Mouse (Mus musculus) lung, postnatal 0 days (tissue): Measurements from ENCODE around the gene Hist2h3c1. TPM values are rescaled to one million over a fixed set of nuclear protein-coding genes. Genes with fewer than 3 reads are reported as not detected.
A peak's percentile ranks its signal among the peaks of the same experiment; 100 is the strongest.

Experiments
- ATAC-seq: fragments of 200-750 bp; cut with Nextera tagmentation; 2 replicates; pipeline ENCODE4 v1.8.0; 2017; ENCODE audit warnings: moderate library complexity
- DNase-seq: peaks from one replicate; pipeline ENCODE4 v3.0.0-alpha.2; 2016; ENCODE audit warnings: low spot score
- H3K27ac ChIP-seq: fragments of 300-500 bp; sonication (generic); 2 replicates; pipeline ENCODE4 v1.5.1; 2014; ENCODE audit warnings: antibody characterized with exemption, mild to moderate bottlenecking, low read length, mixed read lengths
- H3K27me3 ChIP-seq: fragments of 300-500 bp; sonication (generic); replicated peaks from 2 replicates; pipeline ENCODE4 v1.6.1; 2014; ENCODE audit warnings: low read length, mixed read lengths; ENCODE audit not compliant: insufficient read depth
- H3K36me3 ChIP-seq: fragments of 300-500 bp; sonication (generic); 2 replicates; pipeline ENCODE4 v1.6.1; 2014; ENCODE audit warnings: low read length, mixed read lengths; ENCODE audit not compliant: insufficient read depth
- H3K4me1 ChIP-seq: fragments of 300-500 bp; sonication (generic); 2 replicates; pipeline ENCODE4 v1.6.1; 2014; ENCODE audit warnings: antibody characterized with exemption, low read depth, low read length, mixed read lengths; ENCODE audit not compliant: insufficient read depth
- H3K4me2 ChIP-seq: fragments of 300-500 bp; sonication (generic); replicated peaks from 2 replicates; pipeline ENCODE4 v1.6.1; 2014; ENCODE audit warnings: low read depth, mild to moderate bottlenecking, low read length, moderate library complexity, mixed read lengths
- H3K4me3 ChIP-seq: fragments of 300-500 bp; sonication (generic); 2 replicates; pipeline ENCODE4 v1.5.1; 2014; ENCODE audit warnings: low read depth, low read length
- H3K9ac ChIP-seq: fragments of 300-500 bp; sonication (generic); replicated peaks from 2 replicates; pipeline ENCODE4 v1.6.1; 2014; ENCODE audit warnings: low read depth, mild to moderate bottlenecking
- H3K9me3 ChIP-seq: fragments of 300-500 bp; sonication (generic); 2 replicates; pipeline ENCODE4 v1.6.1; 2016; ENCODE audit warnings: low read length, mixed read lengths
- CTCF ChIP-seq: IDR thresholded peaks from 2 replicates; pipeline ENCODE4 v1.5.1; 2016; ENCODE audit warnings: antibody characterized with exemption, mild to moderate bottlenecking
- EP300 ChIP-seq: IDR thresholded peaks from 2 replicates; pipeline ENCODE4 v1.6.1; 2016; ENCODE audit warnings: antibody characterized with exemption, mild to moderate bottlenecking, control low read depth
- WGBS: fragments of 180-500 bp; shearing (Covaris S2); extraction: QIAGEN DNeasy Blood & Tissue Kit; methylation state at CpG from one replicate; pipeline ENCODE4 v1.1.7; 2014; 5-methylcytosine and 5-hydroxymethylcytosine counted together
- polyA plus RNA-seq: library from polyadenylated mRNA; unstranded; fragments of >200 nt; fragmentation: Nextera tagmentation; extraction: Ambion mirVana; gene quantifications from 2 replicates; pipeline ENCODE4 v1.2.1, GENCODE M21; 2015

Gene Hist2h3c1
- polyA plus RNA-seq, 1 experiment from 2014 or later: not detected

DNA sequence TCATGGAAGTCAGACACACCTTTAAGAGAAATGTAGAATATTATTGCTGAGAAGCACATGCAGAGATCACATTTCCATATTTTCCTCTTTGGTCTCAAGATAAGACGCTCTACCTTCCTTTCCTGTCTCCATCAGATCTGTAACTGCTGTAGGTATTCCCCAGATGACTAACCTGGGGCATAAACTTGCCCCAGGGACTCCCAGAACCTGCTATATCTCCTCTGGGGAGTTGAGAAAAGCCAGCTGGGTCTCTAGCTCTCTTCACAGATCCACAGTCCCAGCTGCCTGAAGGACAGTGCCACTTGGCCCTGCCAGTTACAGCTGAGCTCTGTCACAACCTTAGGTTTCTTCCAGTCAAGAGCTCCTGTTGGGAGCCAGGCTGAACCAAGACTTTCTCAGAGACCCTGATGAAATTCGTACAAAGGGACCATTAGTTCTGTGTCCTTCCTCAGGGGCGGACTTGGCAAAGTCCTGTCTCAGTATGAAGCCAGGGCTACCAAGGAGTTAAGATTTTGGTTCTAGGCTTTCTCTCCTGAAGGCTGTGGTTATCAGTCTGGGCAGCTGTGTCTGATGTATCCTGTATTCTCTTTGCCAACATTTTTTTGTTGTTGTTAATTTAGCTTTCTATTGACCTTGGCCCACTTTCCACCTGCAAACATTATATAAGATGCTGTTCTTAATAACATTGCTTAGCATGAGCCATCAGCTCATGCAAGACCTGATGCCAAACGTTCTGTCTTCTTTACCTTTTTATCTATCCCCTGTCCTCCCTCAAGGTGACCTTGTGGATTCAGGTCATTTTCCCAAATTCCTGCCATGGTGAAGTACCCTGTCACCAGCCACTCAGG, 15.4 kb upstream of the Hist2h3c1 start:
- H3K9ac ChIP-seq: no peak overlapping the region
- H3K9me3 ChIP-seq: no peaks in the 10 kb centered on the region
- ATAC-seq (no peak), DNase-seq (no peak)
- no peaks in the 10 kb centered on the region for H3K27me3 ChIP-seq
- no peaks in the 10 kb centered on the region for H3K4me1 ChIP-seq
- WGBS: 65% methylated on average over 4 of the region's 4 CpGs
- no peaks in the 10 kb centered on the region for H3K36me3 ChIP-seq
- H3K27ac ChIP-seq: no peak overlapping the region
- no peak overlapping the region for H3K4me3 ChIP-seq
- no peak overlapping the region for H3K4me2 ChIP-seq
- TF ChIP-seq CTCF (no peak), EP300 (no peak)

GRCm38 (mm10) chr3:96231758-96232120, 14.7 kb upstream of the Hist2h3c1 start:
- DNase-seq (peak; percentile 86), ATAC-seq (peak; percentile 82)
- H3K4me1 ChIP-seq: no peaks in the 10 kb centered on the region
- H3K36me3 ChIP-seq: no peaks in the 10 kb centered on the region
- H3K9ac ChIP-seq: no peak overlapping the region
- WGBS: 51% methylated on average over 2 of the region's 2 CpGs
- no peak overlapping the region for H3K4me2 ChIP-seq
- no peaks in the 10 kb centered on the region for H3K27me3 ChIP-seq
- no peak overlapping the region for H3K27ac ChIP-seq
- TF ChIP-seq EP300: peak; percentile 52
- TF ChIP-seq CTCF: no peak
- no peak overlapping the region for H3K4me3 ChIP-seq
- no peaks in the 10 kb centered on the region for H3K9me3 ChIP-seq

- no peaks in the 10 kb centered on the region for H3K36me3 ChIP-seq
- no peak overlapping the region for H3K4me3 ChIP-seq
- H3K4me2 ChIP-seq: no peak overlapping the region
- H3K9me3 ChIP-seq: no peaks in the 10 kb centered on the region
- no peak overlapping the region for H3K9ac ChIP-seq
- H3K27me3 ChIP-seq: no peaks in the 10 kb centered on the region
- H3K4me1 ChIP-seq: 0 out of 2 replicates have a peak, but pooled peaks cover 2% of the 10 kb centered on the region
- no peak overlapping the region for H3K27ac ChIP-seq
- TF ChIP-seq CTCF (peak; percentile 26; the same call in 1 of the 2 replicates), EP300 (no peak)
- DNase-seq: no peak
- 93% methylated on average over 2 of the region's 2 CpGs for WGBS
- no peak for ATAC-seq
These were observed 11.6 kb upstream of the Hist2h3c1 start for GRCm38 (mm10) chr3:96234914-96235313.

GRCm38 (mm10) chr3:96235836-96236235, 10.6 kb upstream of the Hist2h3c1 start:
- 38% methylated on average over 3 of the region's 3 CpGs for WGBS
- Histone ChIP-seq H3K4me2 (no peak overlapping the region), H3K27me3 (no peaks in the 10 kb centered on the region), H3K4me1 (peaks cover 4% of the 10 kb centered on the region; the same call in 1 of the 2 replicates), H3K4me3 (no peak overlapping the region), H3K9ac (no peak overlapping the region), H3K27ac (no peak overlapping the region), H3K36me3 (no peaks in the 10 kb centered on the region), H3K9me3 (no peaks in the 10 kb centered on the region)
- no peak for TF ChIP-seq EP300
- TF ChIP-seq CTCF: no peak
- no peak for ATAC-seq
- DNase-seq: no peak

DNA sequence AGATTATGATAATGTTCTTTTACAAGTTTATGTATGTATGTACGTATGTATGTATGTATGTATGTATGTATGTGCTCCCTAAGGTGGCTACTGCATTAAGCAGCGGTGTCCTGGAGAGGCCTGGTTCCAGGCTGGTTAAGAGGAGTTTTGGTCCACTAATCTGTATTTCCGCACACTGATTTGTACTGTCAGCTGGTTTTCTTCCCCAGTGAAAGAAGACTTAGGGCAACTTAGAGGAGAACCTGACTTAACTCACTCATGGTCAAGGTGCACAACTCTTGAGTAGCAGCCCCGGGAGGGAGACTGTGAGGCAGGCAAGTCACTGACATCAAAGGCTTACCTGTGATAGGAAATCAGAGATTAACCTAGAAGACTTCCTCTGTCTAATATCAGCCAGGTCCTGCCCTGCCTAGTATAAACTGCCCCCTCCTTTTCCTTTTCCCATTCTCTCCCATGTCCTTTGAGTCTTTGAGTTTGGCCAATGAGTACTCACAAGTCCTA, 9.6 kb upstream of the Hist2h3c1 start:
- Histone ChIP-seq H3K4me3 (no peak overlapping the region), H3K9me3 (no peaks in the 10 kb centered on the region), H3K36me3 (no peaks in the 10 kb centered on the region), H3K9ac (no peak overlapping the region), H3K27me3 (no peaks in the 10 kb centered on the region), H3K4me1 (peaks cover 6% of the 10 kb centered on the region; the same call in 1 of the 2 replicates), H3K4me2 (no peak overlapping the region), H3K27ac (no peak overlapping the region)
- DNase-seq (no peak), ATAC-seq (no peak)
- no peak for TF ChIP-seq CTCF
- TF ChIP-seq EP300: no peak
- 75% methylated on average over 4 of the region's 4 CpGs for WGBS

- no peaks in the 10 kb centered on the region for H3K9me3 ChIP-seq
- no peak overlapping the region for H3K9ac ChIP-seq
- no peaks in the 10 kb centered on the region for H3K36me3 ChIP-seq
- ATAC-seq: no peak
- peaks cover 6% of the 10 kb centered on the region; the same call in 1 of the 2 replicates for H3K4me1 ChIP-seq
- H3K27ac ChIP-seq: no peak overlapping the region
- peak overlapping the region; percentile 44; the same call in 1 of the 2 replicates for H3K4me2 ChIP-seq
- H3K4me3 ChIP-seq: no peak overlapping the region
- DNase-seq: no peak
- no peaks in the 10 kb centered on the region for H3K27me3 ChIP-seq
- TF ChIP-seq EP300: no peak
- TF ChIP-seq CTCF: no peak
- 11% methylated on average over 7 of the region's 7 CpGs for WGBS
These were observed 9.1 kb upstream of the Hist2h3c1 start for GRCm38 (mm10) chr3:96237335-96237903.
